Mouse (Mus musculus) heart, embryonic 16.5 days (tissue): ENCODE results near the gene Obscn. TPM values are rescaled to one million over a fixed set of nuclear protein-coding genes. Genes with fewer than 3 reads are reported as not detected.

ENCODE experiments used
- ATAC-seq: fragments of 200-750 bp; cut with Nextera tagmentation; replicated peaks from 2 replicates; pipeline ENCODE4 v1.8.0; 2017; ENCODE audit warnings: moderate number of reproducible peaks; ENCODE audit not compliant: insufficient read depth, low FRiP score; ENCODE audit errors: extremely low read depth
- H3K27ac ChIP-seq: fragments of 300-500 bp; sonication (generic); 2 replicates; pipeline ENCODE4 v1.5.1; 2014; ENCODE audit warnings: mild to moderate bottlenecking, low read length, control low read depth, moderate library complexity
- H3K27me3 ChIP-seq: fragments of 300-500 bp; sonication (generic); 2 replicates; pipeline ENCODE4 v1.6.1; 2014; ENCODE audit warnings: low read length, mixed read lengths; ENCODE audit not compliant: control insufficient read depth, insufficient read depth
- H3K36me3 ChIP-seq: fragments of 300-500 bp; sonication (generic); 2 replicates; pipeline ENCODE4 v1.6.1; 2014; ENCODE audit not compliant: control insufficient read depth, insufficient read depth
- H3K4me1 ChIP-seq: fragments of 300-500 bp; sonication (generic); 2 replicates; pipeline ENCODE4 v1.6.1; 2014; ENCODE audit warnings: low read length, mixed read lengths; ENCODE audit not compliant: control insufficient read depth, insufficient read depth
- H3K4me2 ChIP-seq: fragments of 300-500 bp; sonication (generic); 2 replicates; pipeline ENCODE4 v1.6.1; 2014; ENCODE audit warnings: low read depth, mild to moderate bottlenecking, control low read depth, low read length
- H3K4me3 ChIP-seq: fragments of 300-500 bp; sonication (generic); 2 replicates; pipeline ENCODE4 v1.5.1; 2014; ENCODE audit warnings: mild to moderate bottlenecking, control low read depth, low read length
- H3K9ac ChIP-seq: fragments of 300-500 bp; sonication (generic); 2 replicates; pipeline ENCODE4 v1.6.1; 2014; ENCODE audit warnings: low read length, control low read depth
- H3K9me3 ChIP-seq: fragments of 300-500 bp; sonication (generic); replicated peaks from 2 replicates; pipeline ENCODE4 v1.6.1; 2016; ENCODE audit warnings: low read length; ENCODE audit not compliant: control insufficient read depth
- WGBS: fragments of 180-500 bp; shearing (Covaris S2); extraction: QIAGEN DNeasy Blood & Tissue Kit; methylation state at CpG from one replicate; pipeline ENCODE4 v1.1.7; 2014; 5-methylcytosine and 5-hydroxymethylcytosine counted together
- polyA plus RNA-seq: library from polyadenylated mRNA; unstranded; fragments of >200 nt; fragmentation: Nextera tagmentation; extraction: Ambion mirVana; gene quantifications from 2 replicates; pipeline ENCODE4 v1.2.1, GENCODE M21; 2015

Gene Obscn
- polyA plus RNA-seq, 1 experiment from 2014 or later = 87.2 TPM

DNA sequence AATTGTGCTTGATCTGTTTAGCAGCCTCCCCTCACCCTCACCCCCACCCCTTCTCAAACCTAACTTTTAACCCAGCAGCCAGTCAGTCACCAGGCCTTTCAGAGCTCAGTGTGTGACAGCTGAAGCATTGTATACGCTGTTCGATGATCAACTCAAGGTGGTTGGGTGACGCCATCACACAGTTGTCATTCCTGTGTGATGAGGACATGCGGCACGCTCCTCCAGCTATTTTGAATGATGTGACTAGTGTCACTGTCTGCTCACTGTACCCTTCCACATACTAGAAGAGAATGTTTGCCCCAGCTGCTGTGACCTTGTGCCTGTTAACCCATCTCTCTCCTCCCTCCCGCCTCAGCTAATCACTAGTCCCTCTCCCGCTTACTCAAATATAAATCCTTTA is 18.0 kb upstream of the Obscn start:
- no peaks in the 10 kb centered on the region for H3K27me3 ChIP-seq

DNA sequence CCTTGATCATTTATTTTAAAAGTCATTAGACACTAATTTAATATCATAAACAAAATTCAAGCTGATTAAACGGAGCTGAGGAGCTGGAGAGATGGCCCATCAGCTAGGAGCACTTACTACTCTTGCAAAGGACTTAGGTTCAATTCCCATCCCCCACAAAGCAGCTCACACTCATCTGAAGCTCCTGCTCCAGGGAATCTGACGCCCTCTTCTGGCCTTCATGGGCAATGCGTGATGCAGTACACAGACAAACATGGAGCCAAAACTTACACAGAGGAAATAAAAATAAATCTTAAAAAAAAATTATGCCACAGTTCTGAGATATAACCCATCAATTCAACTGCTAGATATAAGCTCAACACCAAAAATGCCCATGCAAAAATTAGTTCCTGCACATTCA is 15.5 kb upstream of the Obscn start:
- Histone ChIP-seq H3K9me3 (no peaks in the 10 kb centered on the region), H3K27ac (no peak overlapping the region), H3K4me3 (no peak overlapping the region), H3K4me2 (no peak overlapping the region), H3K4me1 (peaks cover 9% of the 10 kb centered on the region), H3K27me3 (no peaks in the 10 kb centered on the region), H3K36me3 (no peaks in the 10 kb centered on the region), H3K9ac (no peak overlapping the region)
- 35% methylated on average over 3 of the region's 3 CpGs for WGBS
- ATAC-seq = no peak

More for the DNA sequence above, 18.0 kb upstream of the Obscn start:
- WGBS = 41% methylated on average over 7 of the region's 7 CpGs
- Histone ChIP-seq H3K9me3 (no peaks in the 10 kb centered on the region), H3K4me2 (no peak overlapping the region), H3K27ac (peak overlapping the region; percentile 59), H3K36me3 (peaks cover 4% of the 10 kb centered on the region; the same call in 1 of the 2 replicates), H3K9ac (0 out of 2 replicates have a peak overlapping the region, but pooled peaks have one; percentile 13), H3K4me3 (no peak overlapping the region), H3K4me1 (peaks cover 9% of the 10 kb centered on the region)
- peak; percentile 53 for ATAC-seq

DNA sequence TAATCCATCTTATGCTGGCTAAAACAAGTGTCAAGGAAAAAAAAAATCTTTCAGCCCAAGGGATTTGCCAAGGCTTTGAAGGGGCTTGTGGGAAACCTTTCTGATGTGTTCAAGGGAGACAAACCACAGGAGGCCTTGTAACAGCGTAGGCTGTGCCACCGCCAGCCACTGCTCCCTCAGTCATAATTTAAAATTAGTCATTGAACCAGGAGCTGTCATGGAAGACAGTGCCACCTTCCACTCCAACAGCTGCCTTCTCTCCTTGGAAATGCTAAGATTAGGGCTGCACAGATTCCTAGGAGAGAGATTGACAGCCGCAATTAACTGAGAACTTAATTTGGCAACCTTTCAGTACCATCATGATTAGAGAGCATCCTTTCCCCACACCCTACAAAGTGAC is 13.1 kb upstream of the Obscn start:
- ATAC-seq = no peak
- H3K4me3 ChIP-seq = no peak overlapping the region
- 62% methylated on average over 3 of the region's 3 CpGs for WGBS

DNA sequence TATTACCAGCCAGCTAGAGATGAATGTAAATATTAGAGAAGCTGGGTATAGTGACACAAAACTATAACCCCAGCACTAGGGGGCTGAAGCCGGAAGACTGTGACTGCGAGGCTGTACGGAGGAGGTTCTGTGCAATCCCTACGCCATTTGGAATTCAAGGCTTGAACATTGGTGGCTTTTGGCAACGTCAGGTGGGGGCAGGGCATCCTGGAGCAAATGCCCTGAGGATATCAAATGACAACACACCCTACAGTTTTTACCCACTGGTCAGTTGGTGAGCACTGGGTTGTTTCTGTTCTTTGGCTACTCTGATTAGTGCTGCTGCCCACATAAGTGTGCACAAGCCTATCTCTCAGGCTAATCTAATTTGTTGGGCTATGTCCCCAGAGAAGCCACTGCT is 6.8 kb upstream of the Obscn start:
- H3K36me3 ChIP-seq = no peaks in the 10 kb centered on the region
- H3K4me3 ChIP-seq = no peak overlapping the region
- H3K9ac ChIP-seq = no peak overlapping the region
- no peaks in the 10 kb centered on the region; the same call in 1 of the 2 replicates for H3K9me3 ChIP-seq
- no peaks in the 10 kb centered on the region; the same call in 1 of the 2 replicates for H3K27me3 ChIP-seq
- H3K4me2 ChIP-seq = no peak overlapping the region
- WGBS = 76% methylated on average over 5 of the region's 5 CpGs
- H3K4me1 ChIP-seq = peaks cover 8% of the 10 kb centered on the region
- no peak for ATAC-seq
- no peak overlapping the region for H3K27ac ChIP-seq

More for the DNA sequence above, 13.1 kb upstream of the Obscn start:
- Histone ChIP-seq H3K27ac (no peak overlapping the region), H3K4me1 (peaks cover 5% of the 10 kb centered on the region; the same call in 1 of the 2 replicates), H3K4me2 (no peak overlapping the region), H3K9me3 (no peaks in the 10 kb centered on the region), H3K36me3 (no peaks in the 10 kb centered on the region), H3K27me3 (no peaks in the 10 kb centered on the region), H3K9ac (no peak overlapping the region)

DNA sequence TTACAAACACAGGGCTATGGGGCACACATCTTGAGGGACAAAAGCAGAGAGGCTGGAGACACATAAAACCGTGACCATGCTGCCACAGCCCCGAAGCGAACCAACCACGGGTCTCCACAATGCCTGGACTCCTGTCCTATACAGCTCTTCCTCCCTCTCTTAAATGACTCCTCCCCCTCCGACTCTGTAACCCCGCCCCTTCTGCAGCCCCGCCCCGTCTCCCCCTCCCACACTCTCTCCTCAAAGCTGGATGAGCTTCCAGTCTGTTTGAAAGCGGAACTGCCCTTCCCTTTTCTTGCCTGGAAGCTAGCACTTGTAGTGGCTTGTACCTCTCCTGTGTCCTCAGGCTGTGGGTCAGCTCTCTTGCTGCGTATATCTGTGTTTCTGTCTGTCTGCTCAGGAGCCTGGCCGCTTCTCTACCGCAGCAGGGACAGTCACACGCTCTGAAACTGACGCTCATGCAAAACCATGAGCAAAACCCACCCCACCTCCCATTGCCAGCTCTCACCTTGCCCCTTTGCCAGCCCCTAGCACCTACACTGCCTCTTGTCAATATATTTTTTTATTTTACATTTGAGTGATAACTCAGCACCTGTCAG is 5.7 kb upstream of the Obscn start:
- H3K4me2 ChIP-seq = peak overlapping the region; percentile 55
- H3K9me3 ChIP-seq = no peaks in the 10 kb centered on the region; the same call in 1 of the 2 replicates
- H3K4me1 ChIP-seq = peaks cover 14% of the 10 kb centered on the region
- WGBS = 8% methylated on average over 14 of the region's 14 CpGs
- peaks cover 5% of the 10 kb centered on the region for H3K27me3 ChIP-seq
- no peak overlapping the region; the same call in 1 of the 2 replicates for H3K4me3 ChIP-seq
- H3K36me3 ChIP-seq = no peaks in the 10 kb centered on the region
- ATAC-seq = no peak
- H3K27ac ChIP-seq = no peak overlapping the region
- H3K9ac ChIP-seq = peak overlapping the region; percentile 40

DNA sequence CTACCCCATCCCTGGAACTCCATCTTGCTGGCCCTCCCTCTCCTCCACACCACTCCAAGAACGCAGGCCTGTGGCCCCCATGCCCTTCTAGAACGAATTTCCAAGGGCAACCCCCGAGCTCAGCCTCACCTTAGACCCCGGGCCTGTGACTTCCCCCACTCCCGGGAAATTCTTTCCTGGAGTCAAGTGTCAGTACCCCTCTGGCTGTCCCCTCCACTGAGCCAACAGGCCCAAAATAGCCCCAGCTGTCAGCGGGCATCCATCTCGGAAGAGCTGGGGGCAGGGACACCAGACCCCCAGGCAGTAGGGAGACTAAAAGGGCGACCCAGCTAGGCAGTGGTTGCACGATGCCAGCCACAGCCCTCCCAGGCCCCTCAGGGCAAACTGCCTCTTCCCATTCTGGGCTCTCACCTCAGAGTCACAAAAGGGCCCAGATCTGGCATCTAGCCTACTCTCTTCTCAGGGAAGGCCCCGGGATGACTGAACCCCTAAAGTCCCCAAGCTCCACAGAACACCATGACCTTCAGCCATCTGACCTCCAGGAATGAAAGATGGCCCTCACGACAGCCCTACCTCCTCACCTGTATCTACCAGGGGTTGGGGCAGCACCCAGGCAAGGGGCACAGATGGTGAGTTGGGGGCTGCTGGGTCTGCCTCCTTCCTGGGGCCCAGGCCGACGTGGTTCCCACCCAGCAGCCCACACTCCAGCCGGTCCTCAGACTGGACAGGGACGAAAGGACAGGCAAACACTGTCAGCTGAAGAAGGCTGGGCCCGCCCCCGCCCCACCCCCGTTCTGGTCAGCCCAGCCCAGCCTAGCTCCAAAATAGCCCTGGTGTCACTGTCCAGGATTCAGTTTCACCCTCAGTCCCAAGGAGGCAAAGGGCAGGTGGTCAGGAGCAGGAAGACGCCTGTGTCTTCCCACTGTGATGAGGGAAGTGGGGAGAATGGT is 2.6 kb upstream of the Obscn start:
- peak overlapping the region; percentile 95 for H3K27ac ChIP-seq
- peaks cover 32% of the 10 kb centered on the region for H3K27me3 ChIP-seq
- peaks cover under 1% of the 10 kb centered on the region; the same call in 1 of the 2 replicates for H3K36me3 ChIP-seq
- ATAC-seq = peak; percentile 83
- WGBS = 36% methylated on average over 19 of the region's 19 CpGs
- peak overlapping the region; percentile 51 for H3K4me3 ChIP-seq
- H3K9ac ChIP-seq = peak overlapping the region; percentile 81
- H3K4me1 ChIP-seq = peaks cover 38% of the 10 kb centered on the region
- H3K9me3 ChIP-seq = no peaks in the 10 kb centered on the region; the same call in 1 of the 2 replicates
- H3K4me2 ChIP-seq = peak overlapping the region; percentile 75

DNA sequence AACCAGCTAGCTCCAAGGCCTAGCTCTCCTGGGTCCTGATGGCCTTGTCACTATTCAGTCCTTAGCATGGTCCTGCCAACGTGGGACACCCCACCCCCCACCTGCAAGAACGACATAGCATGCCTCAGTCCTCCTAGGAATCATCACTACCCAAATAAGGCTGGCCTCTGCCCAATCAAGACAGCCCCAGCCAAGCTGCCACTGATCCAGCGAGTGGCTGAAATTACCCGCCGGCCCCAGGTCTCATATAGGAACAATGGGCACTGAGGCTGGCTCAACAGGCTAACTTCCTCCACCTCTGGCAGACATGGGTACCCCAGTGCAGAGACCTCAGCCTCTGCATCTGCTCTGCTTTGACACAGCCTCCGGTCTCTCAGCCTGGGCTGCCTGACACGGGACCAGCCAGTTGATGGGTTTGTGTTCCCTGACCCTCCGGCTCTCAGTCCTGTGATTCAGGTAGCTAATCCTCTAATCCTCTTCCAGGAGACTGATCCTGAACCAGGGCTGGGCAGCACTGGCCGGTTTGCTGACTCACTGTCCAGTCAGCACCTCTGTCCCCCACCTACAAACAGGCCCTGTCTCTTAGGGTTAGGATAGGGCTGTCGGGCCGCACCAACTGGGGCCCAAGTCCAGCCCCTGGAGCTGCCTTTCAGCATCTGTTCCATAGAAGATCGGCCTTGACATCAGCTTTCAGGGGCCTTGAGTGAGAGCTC is 948 bp upstream of the Obscn start:
- Histone ChIP-seq H3K9ac (peak overlapping the region; percentile 81), H3K4me1 (peaks cover 38% of the 10 kb centered on the region)

DNA sequence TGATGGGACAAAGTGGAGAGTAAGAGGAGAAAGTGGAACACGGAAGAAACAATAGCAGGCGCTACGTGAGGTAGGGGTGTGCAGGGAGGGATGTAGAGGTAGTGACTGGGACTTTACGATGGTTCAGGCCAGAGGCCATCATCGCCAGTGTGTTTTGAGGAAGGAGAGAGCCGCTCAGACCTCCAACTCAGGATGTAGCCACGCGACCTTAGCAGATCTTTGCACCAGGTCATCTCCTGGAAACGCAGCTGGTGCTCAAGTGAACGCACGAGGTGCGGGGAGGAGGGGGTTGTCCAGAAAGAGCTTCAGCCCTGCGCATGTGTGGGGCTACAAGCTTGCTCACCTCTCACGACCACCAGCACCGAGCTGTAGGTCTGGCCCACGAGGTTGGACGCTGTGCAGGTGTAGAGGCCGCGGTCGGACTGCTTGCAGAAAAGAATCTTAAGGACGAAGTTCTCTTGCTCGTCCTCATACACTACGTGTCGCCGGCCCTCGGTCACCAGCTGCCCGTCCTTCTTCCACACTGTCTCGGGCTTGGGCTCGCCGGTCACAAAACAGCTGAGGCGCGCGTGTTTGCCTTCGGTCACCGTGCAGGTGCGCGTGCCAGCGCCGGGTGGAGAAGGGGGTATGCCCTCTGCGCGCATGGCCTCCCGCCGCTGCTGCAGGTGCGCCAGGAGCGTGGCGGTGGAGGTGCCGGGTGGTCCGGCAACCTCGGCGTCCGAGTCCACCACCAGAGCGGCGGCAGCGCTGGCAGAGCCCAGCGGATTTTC is 966 bp downstream of the Obscn start:
- Histone ChIP-seq H3K4me3 (peak overlapping the region; percentile 21), H3K27ac (no peak overlapping the region), H3K36me3 (peaks cover 8% of the 10 kb centered on the region; the same call in 1 of the 2 replicates), H3K9me3 (no peaks in the 10 kb centered on the region), H3K4me2 (peak overlapping the region; percentile 75), H3K4me1 (peaks cover 34% of the 10 kb centered on the region), H3K27me3 (peaks cover 40% of the 10 kb centered on the region), H3K9ac (0 out of 2 replicates have a peak overlapping the region, but pooled peaks have one; percentile 42)
- WGBS = 24% methylated on average over 55 of the region's 55 CpGs
- no peak for ATAC-seq

More for the DNA sequence above, 948 bp upstream of the Obscn start:
- 58% methylated on average over 12 of the region's 12 CpGs for WGBS
- peak overlapping the region; percentile 51 for H3K4me3 ChIP-seq
- H3K4me2 ChIP-seq = peak overlapping the region; percentile 75
- peaks cover 40% of the 10 kb centered on the region for H3K27me3 ChIP-seq
- H3K9me3 ChIP-seq = no peaks in the 10 kb centered on the region
- peaks cover 8% of the 10 kb centered on the region; the same call in 1 of the 2 replicates for H3K36me3 ChIP-seq
- ATAC-seq = no peak
- H3K27ac ChIP-seq = no peak overlapping the region; the same call in 1 of the 2 replicates
